Mouse (Mus musculus): ENCODE results near the gene Gpr19.

DNA sequence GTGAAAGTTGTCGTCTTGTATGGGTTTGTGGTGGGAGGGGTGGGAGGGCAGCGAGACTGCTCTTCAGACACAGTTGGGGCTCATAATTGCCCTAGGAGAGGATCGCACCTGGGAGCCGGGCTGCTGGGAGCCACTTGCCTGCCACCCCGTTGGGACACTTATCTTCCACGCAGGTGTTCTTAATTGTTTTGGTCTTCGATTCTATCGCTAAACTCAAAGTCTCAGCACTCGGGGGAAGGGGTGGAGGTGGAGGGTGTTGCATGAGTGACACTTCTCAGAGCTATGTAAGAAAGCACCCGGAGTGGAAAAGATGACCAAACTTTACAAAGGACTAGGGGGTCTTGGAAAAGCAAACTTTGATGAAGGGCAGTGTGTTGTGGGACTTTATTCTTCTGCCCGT lies 18.3 kb upstream of the Gpr19 start:
- TF ChIP-seq POLR2A (IDR thresholded peaks at IDR 0.05; ENCODE audit: insufficient read depth, low read length) (no peak), EP300 (IDR thresholded peaks at IDR 0.05; ENCODE audit: insufficient read depth, low read depth, low read length) (no peak), CTCF (IDR thresholded peaks at IDR 0.05; ENCODE audit: low read depth, low read length) (no peak)
